Mouse (Mus musculus): ENCODE data around the gene Ssc5d. TPM values are rescaled to one million over a fixed set of nuclear protein-coding genes. Genes with fewer than 3 reads are reported as not detected.

Ssc5d gene
- total and polyA plus RNA-seq, 2 experiments from 2014 or later = 1.2 to 1.9 TPM

DNA sequence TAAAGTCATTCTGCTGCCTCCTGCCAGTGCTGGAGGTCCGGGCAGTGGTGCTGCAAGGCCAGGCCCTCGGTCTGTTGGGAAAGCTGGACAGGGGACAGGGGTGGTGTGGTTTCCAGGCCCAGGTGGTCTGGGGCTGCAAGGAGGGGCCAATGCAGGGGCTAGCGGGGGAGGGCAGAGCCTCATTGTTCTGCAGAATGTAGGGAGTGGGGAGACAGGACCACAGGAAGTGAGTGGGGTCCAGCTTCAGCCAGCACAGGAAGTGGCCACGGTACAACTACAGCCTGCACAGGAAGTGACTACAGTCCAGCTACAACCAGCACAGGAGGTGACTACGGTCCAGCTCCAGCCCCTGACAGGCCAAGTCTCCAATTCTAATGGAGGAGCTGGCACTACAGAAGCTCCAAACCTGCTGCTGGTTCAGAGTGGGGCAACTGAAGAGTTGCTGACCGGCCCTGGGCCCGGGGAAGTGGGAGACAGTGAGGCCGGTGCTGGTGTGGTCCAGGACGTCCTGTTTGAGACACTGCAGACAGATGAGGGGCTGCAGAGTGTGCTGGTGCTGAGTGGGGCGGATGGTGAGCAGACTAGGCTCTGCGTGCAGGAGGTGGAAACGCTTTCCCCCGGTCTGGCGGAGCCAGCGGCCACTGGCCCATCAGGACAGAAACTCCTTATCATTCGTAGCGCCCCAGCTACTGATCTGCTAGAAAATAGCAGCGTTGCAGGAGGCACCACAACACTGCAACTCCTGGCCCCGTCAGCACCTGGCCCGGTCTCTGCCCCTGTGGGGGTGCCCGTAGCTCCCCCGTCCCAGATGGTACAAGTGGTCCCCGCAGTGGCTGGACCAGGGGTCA is 4.4 kb upstream of the Ssc5d start:
- H3K4me3 ChIP-seq (ENCODE audit: low read depth, low read length) = no peak overlapping the region
- TF ChIP-seq CTCF (IDR thresholded peaks at IDR 0.05) = no peak
- WGBS = 56% methylated on average over 23 of the region's 23 CpGs
- H3K9ac ChIP-seq (replicated peaks; ENCODE audit: low read length, poor library complexity, severe bottlenecking) = peak overlapping the region; percentile 61
- no peaks in the 10 kb centered on the region for H3K9me3 ChIP-seq (ENCODE audit: low read length)
- H3K36me3 ChIP-seq (ENCODE audit: insufficient read depth, low read length) = peaks cover 23% of the 10 kb centered on the region
- H3K27ac ChIP-seq (ENCODE audit: low read depth, low read length) = peak overlapping the region; percentile 99
- peaks cover 43% of the 10 kb centered on the region for H3K4me1 ChIP-seq (ENCODE audit: insufficient read depth, low read length)
- no peak for DNase-seq (ENCODE audit: low spot score)
- H3K27me3 ChIP-seq (ENCODE audit: insufficient read depth, low read length) = no peaks in the 10 kb centered on the region
- ATAC-seq (ENCODE audit: low FRiP score) = no peak
- peak overlapping the region; percentile 88 for H3K4me2 ChIP-seq (ENCODE audit: low read depth, low read length, poor library complexity, severe bottlenecking)

DNA sequence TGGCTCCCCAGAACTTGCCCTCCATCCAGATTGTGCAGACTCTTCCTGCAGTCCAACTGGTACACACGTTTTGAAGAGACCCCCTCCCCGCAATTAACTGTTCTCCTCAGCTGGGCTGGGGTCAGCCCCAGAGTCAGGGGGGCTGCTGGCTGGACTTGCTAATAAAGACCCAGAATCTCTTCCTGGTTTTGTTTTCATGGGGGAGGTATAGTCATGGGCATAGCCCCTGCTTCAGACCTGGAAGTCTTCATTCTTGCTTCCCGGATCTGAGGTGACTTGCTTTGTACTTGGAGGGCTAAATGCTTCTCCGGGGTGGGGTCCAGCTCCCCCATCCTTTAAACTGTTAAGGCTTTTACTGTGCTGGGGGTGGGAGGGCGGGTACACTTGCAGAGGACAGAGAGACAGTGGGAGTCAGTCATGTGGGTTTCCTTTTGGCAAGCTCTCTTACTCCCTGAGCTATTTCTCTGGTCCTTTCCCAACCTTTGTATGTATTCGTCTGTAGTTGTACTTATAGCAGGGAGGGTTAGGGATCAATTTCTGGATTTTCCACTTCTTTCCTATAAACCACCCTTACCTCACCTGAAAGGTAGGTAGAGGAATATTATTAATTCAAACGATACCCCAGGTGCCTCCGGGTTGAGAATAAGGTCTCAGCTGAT is 3.6 kb upstream of the Ssc5d start, which contains the start of gene Nat14:
Gene Nat14 (plus strand): TSS at position 205 of the 659 bp plus-strand sequence.
- no peaks in the 10 kb centered on the region for H3K27me3 ChIP-seq (ENCODE audit: insufficient read depth, low read length)
- H3K4me2 ChIP-seq (ENCODE audit: low read depth, low read length, poor library complexity, severe bottlenecking) = peak within 1 kb of the TSS; percentile 88
- peak within 1 kb of the TSS; percentile 61 for H3K9ac ChIP-seq (replicated peaks; ENCODE audit: low read length, poor library complexity, severe bottlenecking)
- peaks cover 36% of the 10 kb centered on the region for H3K4me1 ChIP-seq (ENCODE audit: insufficient read depth, low read length)
- H3K36me3 ChIP-seq (ENCODE audit: insufficient read depth, low read length) = peaks cover 23% of the 10 kb centered on the region
- no peaks in the 10 kb centered on the region for H3K9me3 ChIP-seq (ENCODE audit: low read length)
- H3K27ac ChIP-seq (ENCODE audit: low read depth, low read length) = peak within 1 kb of the TSS; percentile 99
- DNase-seq (ENCODE audit: low spot score) (no peak), ATAC-seq (ENCODE audit: low FRiP score) (peak; percentile 0; the same call in 1 of the 2 replicates)
- WGBS = 15% methylated on average over 8 of the region's 8 CpGs
- H3K4me3 ChIP-seq (ENCODE audit: low read depth, low read length) = peak within 1 kb of the TSS; percentile 40
- TF ChIP-seq CTCF (IDR thresholded peaks at IDR 0.05) = no peak

DNA sequence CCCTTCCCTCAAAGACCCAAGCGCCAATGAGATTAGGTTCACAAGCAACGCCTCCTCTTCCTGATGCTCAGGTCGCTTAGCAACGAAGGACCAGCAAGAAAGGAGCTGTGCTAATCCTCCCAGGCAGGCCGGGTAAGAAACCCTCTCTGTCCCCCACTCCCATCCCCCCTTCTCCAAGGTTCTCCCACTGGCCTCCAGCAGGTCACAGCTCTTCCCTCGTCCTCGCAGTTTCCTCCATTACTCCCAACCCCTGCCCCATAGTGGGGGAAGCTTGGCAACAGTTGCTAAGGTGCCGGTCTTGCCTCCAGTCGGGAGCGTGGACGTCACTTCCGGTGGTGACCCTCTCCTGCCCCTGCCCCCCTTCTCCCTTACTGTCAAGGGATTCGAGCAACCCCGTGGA is 3.1 kb upstream of the Ssc5d start:
- peak; percentile 94 for DNase-seq (ENCODE audit: low spot score)
- WGBS = under 1% methylated on average over 14 of the region's 14 CpGs
- peak overlapping the region; percentile 88 for H3K4me2 ChIP-seq (ENCODE audit: low read depth, low read length, poor library complexity, severe bottlenecking)
- peaks cover 35% of the 10 kb centered on the region for H3K4me1 ChIP-seq (ENCODE audit: insufficient read depth, low read length)
- H3K27ac ChIP-seq (ENCODE audit: low read depth, low read length) = peak overlapping the region; percentile 99
- peak overlapping the region; percentile 40 for H3K4me3 ChIP-seq (ENCODE audit: low read depth, low read length)
- H3K9me3 ChIP-seq (ENCODE audit: low read length) = no peaks in the 10 kb centered on the region
- H3K36me3 ChIP-seq (ENCODE audit: insufficient read depth, low read length) = peaks cover 23% of the 10 kb centered on the region
- H3K9ac ChIP-seq (replicated peaks; ENCODE audit: low read length, poor library complexity, severe bottlenecking) = peak overlapping the region; percentile 61
- ATAC-seq (ENCODE audit: low FRiP score) = peak; percentile 88
- H3K27me3 ChIP-seq (ENCODE audit: insufficient read depth, low read length) = no peaks in the 10 kb centered on the region
- no peak for TF ChIP-seq CTCF (IDR thresholded peaks at IDR 0.05)

DNA sequence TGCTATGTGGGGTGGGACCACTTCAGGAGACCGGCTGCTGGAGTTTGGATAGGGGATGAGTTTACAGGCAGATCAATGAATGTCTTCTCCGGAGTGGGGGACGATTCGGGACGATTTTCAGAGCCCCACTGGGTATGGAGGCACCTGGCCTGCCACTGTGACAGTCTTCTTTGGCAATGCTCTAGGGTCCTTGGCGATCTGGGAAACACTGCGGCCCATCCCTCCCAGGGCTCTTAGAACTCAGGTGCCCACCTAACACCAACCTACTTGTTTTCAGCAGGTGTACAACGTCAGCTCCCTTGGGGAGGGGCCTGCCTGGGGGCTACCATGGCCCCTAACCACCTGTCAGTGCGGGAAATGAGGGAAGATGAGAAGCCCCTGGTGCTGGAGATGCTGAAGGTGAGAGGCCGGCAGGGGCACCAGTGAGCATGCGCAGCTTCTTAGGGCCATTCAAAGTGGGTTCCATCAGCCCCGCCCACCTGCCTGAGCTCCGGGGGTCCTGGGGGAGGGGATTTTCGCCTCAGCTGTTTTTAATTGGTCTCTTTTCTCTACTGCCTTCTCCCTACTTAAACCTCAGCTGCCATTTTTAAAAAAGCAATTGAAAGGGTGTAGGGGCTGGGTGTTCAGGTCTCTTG is 2.5 kb upstream of the Ssc5d start:
- peak overlapping the region; percentile 61 for H3K9ac ChIP-seq (replicated peaks; ENCODE audit: low read length, poor library complexity, severe bottlenecking)
- H3K4me3 ChIP-seq (ENCODE audit: low read depth, low read length) = peak overlapping the region; percentile 40
- H3K9me3 ChIP-seq (ENCODE audit: low read length) = no peaks in the 10 kb centered on the region
- no peaks in the 10 kb centered on the region for H3K27me3 ChIP-seq (ENCODE audit: insufficient read depth, low read length)
- H3K4me1 ChIP-seq (ENCODE audit: insufficient read depth, low read length) = peaks cover 35% of the 10 kb centered on the region
- peak; percentile 62 for ATAC-seq (ENCODE audit: low FRiP score)
- H3K27ac ChIP-seq (ENCODE audit: low read depth, low read length) = peak overlapping the region; percentile 99
- under 1% methylated on average over 14 of the region's 14 CpGs for whole genome bisulfite sequencing
- H3K4me2 ChIP-seq (ENCODE audit: low read depth, low read length, poor library complexity, severe bottlenecking) = peak overlapping the region; percentile 88
- DNase-seq (ENCODE audit: low spot score) = peak; percentile 93
- H3K36me3 ChIP-seq (ENCODE audit: insufficient read depth, low read length) = peaks cover 23% of the 10 kb centered on the region
- TF ChIP-seq CTCF (IDR thresholded peaks at IDR 0.05) = peak; percentile 72

DNA sequence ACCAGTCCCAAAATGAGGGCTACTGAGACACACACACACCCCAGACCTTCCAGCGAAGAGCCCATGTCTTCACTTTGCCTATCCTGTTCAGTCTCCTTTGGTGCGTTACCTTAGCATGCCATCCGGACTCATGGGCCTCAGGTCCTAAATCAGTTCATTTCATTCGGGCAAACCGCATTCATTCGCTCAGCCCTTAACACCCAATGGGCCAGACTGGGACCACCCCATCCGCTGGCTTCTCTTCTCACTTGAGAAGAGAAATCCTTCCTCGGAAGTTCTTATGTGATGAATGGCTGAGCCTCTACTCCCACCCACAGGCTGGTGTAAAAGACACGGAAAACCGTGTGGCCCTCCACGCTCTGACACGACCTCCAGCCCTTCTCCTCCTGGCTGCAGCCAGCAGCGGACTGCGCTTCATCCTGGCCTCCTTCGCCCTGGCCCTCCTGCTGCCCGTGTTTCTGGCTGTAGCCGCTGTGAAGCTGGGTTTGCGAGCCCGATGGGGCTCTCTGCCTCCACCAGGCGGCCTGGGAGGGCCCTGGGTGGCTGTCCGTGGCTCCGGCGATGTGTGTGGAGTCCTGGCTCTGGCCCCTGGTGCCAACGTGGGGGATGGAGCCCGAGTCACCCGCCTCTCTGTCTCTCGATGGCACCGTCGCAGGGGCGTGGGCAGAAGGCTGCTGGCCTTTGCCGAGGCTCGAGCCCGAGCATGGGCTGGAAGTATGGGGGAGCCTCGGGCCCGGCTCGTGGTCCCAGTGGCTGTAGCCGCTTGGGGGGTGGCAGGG is 1.8 kb upstream of the Ssc5d start:
- Histone ChIP-seq H3K9me3 (ENCODE audit: low read length) (no peaks in the 10 kb centered on the region), H3K4me1 (ENCODE audit: insufficient read depth, low read length) (peaks cover 35% of the 10 kb centered on the region), H3K27me3 (ENCODE audit: insufficient read depth, low read length) (no peaks in the 10 kb centered on the region), H3K9ac (replicated peaks; ENCODE audit: low read length, poor library complexity, severe bottlenecking) (peak overlapping the region; percentile 53), H3K4me3 (ENCODE audit: low read depth, low read length) (peak overlapping the region; percentile 40), H3K4me2 (ENCODE audit: low read depth, low read length, poor library complexity, severe bottlenecking) (peak overlapping the region; percentile 88), H3K27ac (ENCODE audit: low read depth, low read length) (peak overlapping the region; percentile 99), H3K36me3 (ENCODE audit: insufficient read depth, low read length) (peaks cover 19% of the 10 kb centered on the region)
- 3% methylated on average over 37 of the region's 37 CpGs for WGBS
- ATAC-seq (ENCODE audit: low FRiP score) (peak; percentile 1; the same call in 1 of the 2 replicates), DNase-seq (ENCODE audit: low spot score) (peak; percentile 68)
- peak; percentile 67 for TF ChIP-seq CTCF (IDR thresholded peaks at IDR 0.05)
